Mouse (Mus musculus) heart, adult 18-20 months (tissue): Measurements from ENCODE around the gene Gdi2. TPM values are rescaled to one million over a fixed set of nuclear protein-coding genes. Genes with fewer than 3 reads are reported as not detected.
"Not testable (repeated sequence)": the region's sequence is repeated elsewhere in the genome, so short reads cannot be mapped to it uniquely, and the experiment has no call there.

Experiments
- DNase-seq, 2 experiments: peaks; one replicate each; pipeline ENCODE4 v3.0.0; 2021 to 2022; ENCODE audit warnings: mixed read lengths in 1 of 2
- long read RNA-seq, 2 experiments: library from polyadenylated mRNA; stranded (forward); transcript quantifications; one replicate each; pipeline ENCODE4 v2.0.0; 2021
- total RNA-seq, 2 experiments: library from RNA; stranded (reverse); gene quantifications; 2 replicates each; pipeline ENCODE4 v1.2.3; 2021

The Gdi2 gene
- total RNA-seq, result 100 to 1,000 TPM; 263 to 287 TPM
- long read RNA-seq, experiment 1, full-length matches to known transcripts, result 134 of 150 reads
- long read RNA-seq, experiment 1, partial matches to known transcripts, result 7 of 150 reads
- long read RNA-seq, experiment 1, other reads (novel, unspliced or antisense), result 9 of 150 reads
- long read RNA-seq, experiment 2, full-length matches to known transcripts, result 74 of 81 reads
- long read RNA-seq, experiment 2, partial matches to known transcripts, result 3 of 81 reads
- long read RNA-seq, experiment 2, other reads (novel, unspliced or antisense), result 4 of 81 reads

GRCm38 (mm10) chr13:3537594-3538222 lies at the start of gene Gdi2:
TSS of gene Gdi2 (plus strand) at chr13:3538063.
- peak; percentile 97 for DNase-seq

- no peak for DNase-seq
These were observed 42.3 kb upstream of the Gdi2 start for GRCm38 (mm10) chr13:3495526-3495925.

- not testable (repeated sequence) for DNase-seq
These were observed 36.8 kb upstream of the Gdi2 start for GRCm38 (mm10) chr13:3501014-3501413.

GRCm38 (mm10) chr13:3515351-3515750 lies 22.5 kb upstream of the Gdi2 start:
- DNase-seq, result not testable (repeated sequence)

- DNase-seq, result not testable (repeated sequence)
These were observed 18.5 kb upstream of the Gdi2 start for GRCm38 (mm10) chr13:3519357-3519756.

- DNase-seq, result not testable (repeated sequence)
These were observed 17.9 kb upstream of the Gdi2 start for GRCm38 (mm10) chr13:3519994-3520393.

GRCm38 (mm10) chr13:3523459-3523858 lies 14.4 kb upstream of the Gdi2 start:
- DNase-seq, result peak in 1 of 2 experiments; percentile 52

GRCm38 (mm10) chr13:3523946-3524345 lies 13.9 kb upstream of the Gdi2 start:
- no peak for DNase-seq

GRCm38 (mm10) chr13:3525611-3526051 lies 12.2 kb upstream of the Gdi2 start:
- no peak for DNase-seq

GRCm38 (mm10) chr13:3526328-3526727 lies 11.5 kb upstream of the Gdi2 start:
- DNase-seq, result peak in 1 of 2 experiments; percentile 65

- DNase-seq, result no peak
These were observed 7.4 kb upstream of the Gdi2 start for GRCm38 (mm10) chr13:3530451-3530850.

- not testable (repeated sequence) for DNase-seq
These were observed 6.7 kb upstream of the Gdi2 start for GRCm38 (mm10) chr13:3531176-3531575.

GRCm38 (mm10) chr13:3531692-3532320 lies 6.1 kb upstream of the Gdi2 start:
- DNase-seq, result no peak

GRCm38 (mm10) chr13:3532451-3532850 lies 5.4 kb upstream of the Gdi2 start:
- no peak for DNase-seq

- no peak for DNase-seq
These were observed 3.7 kb upstream of the Gdi2 start for GRCm38 (mm10) chr13:3534146-3534545.

- peak; percentile 88 to 94 for DNase-seq
These were observed 533 bp downstream of the Gdi2 start for GRCm38 (mm10) chr13:3538223-3538968.

GRCm38 (mm10) chr13:3538969-3539562 lies 1.2 kb downstream of the Gdi2 start:
- peak in 1 of 2 experiments; percentile 34 for DNase-seq

- DNase-seq, result no peak
These were observed 2.3 kb downstream of the Gdi2 start for GRCm38 (mm10) chr13:3540166-3540565.

- peak in 1 of 2 experiments; percentile 46 for DNase-seq
These were observed 3.4 kb downstream of the Gdi2 start for GRCm38 (mm10) chr13:3541159-3541782.

GRCm38 (mm10) chr13:3544077-3544874 lies 6.4 kb downstream of the Gdi2 start:
- DNase-seq, result no peak

- DNase-seq, result peak in 1 of 2 experiments; percentile 27
These were observed 7.1 kb downstream of the Gdi2 start for GRCm38 (mm10) chr13:3544925-3545324.
